Mouse (Mus musculus) embryonic facial prominence, embryonic 14.5 days (tissue): ENCODE measurements at regions not wholly inside any gene's neighbourhood (a gene's known extent, or its start where the extent isn't known, plus 50 kb on each side); places are given as distances from the start of the nearest gene placed in this dataset.
A peak's percentile ranks its signal among the peaks of the same experiment; 100 is the strongest.

Experiments
- ATAC-seq: fragments of 200-750 bp; cut with Nextera tagmentation; 2 replicates; pipeline ENCODE4 v1.8.0; 2017; ENCODE audit warnings: low read depth, moderate number of reproducible peaks, moderate TSS enrichment
- DNase-seq: peaks from one replicate; pipeline ENCODE4 v3.0.0-alpha.2; 2015; ENCODE audit warnings: low spot score
- H3K27ac ChIP-seq: fragments of 300-500 bp; sonication (generic); replicated peaks from 2 replicates; pipeline ENCODE4 v1.5.1; 2014; ENCODE audit warnings: low read depth, mild to moderate bottlenecking, low read length, moderate library complexity
- H3K27me3 ChIP-seq: fragments of 300-500 bp; sonication (generic); replicated peaks from 2 replicates; pipeline ENCODE4 v1.6.1; 2014; ENCODE audit warnings: low read length; ENCODE audit not compliant: control insufficient read depth, insufficient read depth
- H3K36me3 ChIP-seq: fragments of 300-500 bp; sonication (generic); 2 replicates; pipeline ENCODE4 v1.6.1; 2014; ENCODE audit warnings: low read length, mixed read lengths; ENCODE audit not compliant: control insufficient read depth, insufficient read depth
- H3K4me1 ChIP-seq: fragments of 300-500 bp; sonication (generic); 2 replicates; pipeline ENCODE4 v1.6.1; 2014; ENCODE audit warnings: antibody characterized with exemption, low read length; ENCODE audit not compliant: control insufficient read depth, insufficient read depth
- H3K4me2 ChIP-seq: fragments of 300-500 bp; sonication (generic); 2 replicates; pipeline ENCODE4 v1.6.1; 2014; ENCODE audit warnings: low read depth, mild to moderate bottlenecking, low read length, moderate library complexity, mixed read lengths
- H3K4me3 ChIP-seq: fragments of 300-500 bp; sonication (generic); 2 replicates; pipeline ENCODE4 v1.5.1; 2014; ENCODE audit warnings: low read depth, mild to moderate bottlenecking, low read length
- H3K9ac ChIP-seq: fragments of 300-500 bp; sonication (generic); 2 replicates; pipeline ENCODE4 v1.6.1; 2014; ENCODE audit warnings: low read depth, mild to moderate bottlenecking, low read length, moderate library complexity, mixed read lengths
- H3K9me3 ChIP-seq: fragments of 300-500 bp; sonication (generic); 2 replicates; pipeline ENCODE4 v1.6.1; 2016; ENCODE audit warnings: low read length; ENCODE audit not compliant: control insufficient read depth
- WGBS: fragments of 180-500 bp; shearing (Covaris S2); extraction: QIAGEN DNeasy Blood & Tissue Kit; methylation state at CpG from one replicate; pipeline ENCODE4 v1.1.7; 2014; 5-methylcytosine and 5-hydroxymethylcytosine counted together

- peak overlapping the region; percentile 82 for H3K4me2 ChIP-seq
- H3K36me3 ChIP-seq, result no peaks in the 10 kb centered on the region
- DNase-seq, result peak; percentile 50
- peak overlapping the region; percentile 72 for H3K27ac ChIP-seq
- 10% methylated on average over 9 of the region's 11 CpGs for WGBS
- H3K4me1 ChIP-seq, result peaks cover 18% of the 10 kb centered on the region
- H3K4me3 ChIP-seq, result peak overlapping the region; percentile 40
- ATAC-seq, result peak; percentile 68
- H3K9me3 ChIP-seq, result no peaks in the 10 kb centered on the region
- peak overlapping the region; percentile 56 for H3K9ac ChIP-seq
- no peaks in the 10 kb centered on the region for H3K27me3 ChIP-seq
Observed at GRCm38 (mm10) chr15:36373900-36374611, 633.5 kb downstream of the Zfp706 start.

- DNase-seq (no peak), ATAC-seq (no peak)
- H3K4me3 ChIP-seq, result no peak overlapping the region
- 33% methylated on average over 3 of the region's 3 CpGs for WGBS
- peak overlapping the region; percentile 72 for H3K27ac ChIP-seq
- no peaks in the 10 kb centered on the region for H3K9me3 ChIP-seq
- H3K4me2 ChIP-seq, result no peak overlapping the region
- H3K27me3 ChIP-seq, result no peaks in the 10 kb centered on the region
- no peaks in the 10 kb centered on the region for H3K36me3 ChIP-seq
- H3K9ac ChIP-seq, result no peak overlapping the region
- peaks cover 18% of the 10 kb centered on the region for H3K4me1 ChIP-seq
Observed at GRCm38 (mm10) chr15:36373481-36373880, 634.1 kb downstream of the Zfp706 start.

DNA sequence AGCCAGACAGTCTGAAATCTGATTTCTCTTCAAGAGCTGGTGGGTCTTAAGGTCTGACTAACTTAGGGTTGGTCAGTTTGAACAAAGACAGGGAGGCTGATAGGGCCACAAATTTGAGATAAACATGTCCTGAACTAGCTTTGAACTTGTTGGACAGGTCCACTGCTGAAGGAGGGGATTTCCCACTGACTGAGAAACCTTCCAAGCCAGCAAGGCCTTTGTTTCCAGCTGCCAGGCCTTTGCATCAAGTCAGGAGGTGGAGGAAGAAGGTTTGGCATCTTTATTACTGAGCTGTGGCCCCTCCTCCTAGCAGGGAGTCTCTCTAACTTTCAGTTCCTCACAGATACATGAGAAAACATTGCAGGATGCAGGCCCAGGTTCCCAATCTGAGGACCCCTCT lies 636.2 kb downstream of the Zfp706 start:
- Histone ChIP-seq H3K9me3 (no peaks in the 10 kb centered on the region), H3K36me3 (no peaks in the 10 kb centered on the region), H3K4me1 (peaks cover 16% of the 10 kb centered on the region), H3K27me3 (no peaks in the 10 kb centered on the region), H3K9ac (no peak overlapping the region), H3K4me3 (no peak overlapping the region), H3K4me2 (no peak overlapping the region), H3K27ac (no peak overlapping the region)
- no peak for ATAC-seq
- no peak for DNase-seq

GRCm38 (mm10) chr15:36370906-36371305 lies 636.7 kb downstream of the Zfp706 start:
- DNase-seq, result no peak
- Histone ChIP-seq H3K36me3 (no peaks in the 10 kb centered on the region), H3K4me1 (peaks cover 15% of the 10 kb centered on the region), H3K9me3 (no peaks in the 10 kb centered on the region), H3K9ac (no peak overlapping the region), H3K4me2 (no peak overlapping the region), H3K27ac (no peak overlapping the region), H3K27me3 (no peaks in the 10 kb centered on the region), H3K4me3 (no peak overlapping the region)
- ATAC-seq, result no peak
- WGBS, result 66% methylated on average over 4 of the region's 4 CpGs

GRCm38 (mm10) chr15:36367296-36367695 lies 640.3 kb downstream of the Zfp706 start:
- Histone ChIP-seq H3K36me3 (no peaks in the 10 kb centered on the region), H3K9me3 (no peaks in the 10 kb centered on the region), H3K9ac (no peak overlapping the region), H3K27me3 (no peaks in the 10 kb centered on the region), H3K27ac (no peak overlapping the region), H3K4me1 (no peaks in the 10 kb centered on the region), H3K4me2 (no peak overlapping the region), H3K4me3 (no peak overlapping the region)
- no peak for DNase-seq
- no peak for ATAC-seq

GRCm38 (mm10) chr15:36364757-36365156 lies 642.8 kb downstream of the Zfp706 start:
- H3K9ac ChIP-seq, result no peak overlapping the region
- no peaks in the 10 kb centered on the region for H3K36me3 ChIP-seq
- no peak overlapping the region for H3K4me2 ChIP-seq
- no peak overlapping the region for H3K27ac ChIP-seq
- ATAC-seq, result no peak
- no peaks in the 10 kb centered on the region for H3K9me3 ChIP-seq
- no peaks in the 10 kb centered on the region for H3K27me3 ChIP-seq
- H3K4me3 ChIP-seq, result no peak overlapping the region
- DNase-seq, result no peak
- peaks cover 13% of the 10 kb centered on the region for H3K4me1 ChIP-seq

- Histone ChIP-seq H3K27ac (no peak overlapping the region), H3K9ac (no peak overlapping the region), H3K4me1 (peaks cover 13% of the 10 kb centered on the region), H3K4me3 (no peak overlapping the region), H3K36me3 (no peaks in the 10 kb centered on the region), H3K4me2 (no peak overlapping the region), H3K27me3 (no peaks in the 10 kb centered on the region), H3K9me3 (no peaks in the 10 kb centered on the region)
- no peak for ATAC-seq
- 76% methylated on average over 5 of the region's 5 CpGs for WGBS
- DNase-seq, result no peak
Observed at GRCm38 (mm10) chr15:36364062-36364461, 643.5 kb downstream of the Zfp706 start.

GRCm38 (mm10) chr15:36362911-36363565 lies 644.5 kb downstream of the Zfp706 start:
- Histone ChIP-seq H3K27me3 (no peaks in the 10 kb centered on the region), H3K9ac (no peak overlapping the region), H3K4me1 (peaks cover 13% of the 10 kb centered on the region), H3K4me2 (no peak overlapping the region), H3K27ac (no peak overlapping the region), H3K36me3 (no peaks in the 10 kb centered on the region), H3K9me3 (no peaks in the 10 kb centered on the region), H3K4me3 (no peak overlapping the region)
- 51% methylated on average over 4 of the region's 4 CpGs for WGBS
- ATAC-seq (no peak), DNase-seq (no peak)
